ENCODE assay signal across 24 mouse cellular contexts in genomic region chr2:158223497-158223896, GRCm38 (mm10). TPM values are rescaled to one million over a fixed set of nuclear protein-coding genes. Genes with fewer than 3 reads are reported as not detected.
A peak's percentile ranks its signal among the peaks of the same experiment; 100 is the strongest.
DNase-seq lines count a peak whose midpoint lies in the region; ATAC-seq lines count a peak whose summit lies in the region.
"Had no signal": no experiment of that assay in that cellular context is flagged by ENCODE, and none has a peak within 500 bp of the region (broad histone marks: within the 10 kb centered on the region; RNA-seq: fewer than 3 reads in every experiment).

No protein-coding gene starts in this region.

- ATAC-seq in embryonic facial prominence, embryonic 13.5 days (ENCODE audit: insufficient number of reproducible peaks, insufficient read depth, low FRiP score, low TSS enrichment, low read depth): no peak
- ATAC-seq in limb, embryonic 12.5 days (ENCODE audit: insufficient number of reproducible peaks, insufficient read depth, low FRiP score, low TSS enrichment, low read depth): 0 out of 2 replicates have a peak, but pooled peaks have one; percentile 4
- no peak for ATAC-seq in embryonic facial prominence, embryonic 14.5 days (ENCODE audit: low read depth)
- ATAC-seq in limb, embryonic 15.5 days (ENCODE audit: insufficient number of reproducible peaks, low FRiP score, low TSS enrichment, low read depth): peak; percentile 70
- ATAC-seq: CD4-positive, CD25-positive, alpha-beta regulatory T cell, adult 4 months; forebrain, embryonic 13.5 days; forebrain, postnatal 0 days had no signal

- WGBS in embryonic facial prominence, embryonic 13.5 days: 64% methylated on average over 3 of the region's 3 CpGs
- WGBS in embryonic facial prominence, embryonic 10.5 days: 80% methylated on average over 3 of the region's 3 CpGs
- WGBS in limb, embryonic 12.5 days: 37% methylated on average over 3 of the region's 3 CpGs
- WGBS in limb, embryonic 10.5 days: 87% methylated on average over 3 of the region's 3 CpGs
- 50% methylated on average over 3 of the region's 3 CpGs for WGBS in embryonic facial prominence, embryonic 14.5 days
- WGBS in limb, embryonic 15.5 days: 24% methylated on average over 3 of the region's 3 CpGs

- no peaks in the 10 kb centered on the region for H3K27me3 ChIP-seq in embryonic facial prominence, embryonic 13.5 days
- peaks cover 20% of the 10 kb centered on the region for H3K27me3 ChIP-seq in embryonic facial prominence, embryonic 10.5 days (replicated peaks; ENCODE audit: low read depth, poor library complexity, severe bottlenecking)
- H3K27me3 ChIP-seq in limb, embryonic 12.5 days: 0 out of 2 replicates have a peak, but pooled peaks cover 5% of the 10 kb centered on the region
- H3K27me3 ChIP-seq in limb, embryonic 10.5 days (ENCODE audit: low read depth, poor library complexity, severe bottlenecking): peaks cover 11% of the 10 kb centered on the region; the same call in 1 of the 2 replicates
- H3K27me3 ChIP-seq in embryonic facial prominence, embryonic 14.5 days (replicated peaks; ENCODE audit: control insufficient read depth, insufficient read depth, low read length): no peaks in the 10 kb centered on the region
- H3K27me3 ChIP-seq in limb, embryonic 15.5 days: no peaks in the 10 kb centered on the region
- H3K27me3 ChIP-seq: forebrain, embryonic 13.5 days had no signal

- H3K36me3 ChIP-seq in embryonic facial prominence, embryonic 13.5 days: peaks cover 18% of the 10 kb centered on the region
- no peaks in the 10 kb centered on the region for H3K36me3 ChIP-seq in embryonic facial prominence, embryonic 10.5 days (replicated peaks)
- peaks cover 17% of the 10 kb centered on the region for H3K36me3 ChIP-seq in limb, embryonic 12.5 days
- H3K36me3 ChIP-seq in limb, embryonic 10.5 days: no peaks in the 10 kb centered on the region
- no peaks in the 10 kb centered on the region; the same call in 1 of the 2 replicates for H3K36me3 ChIP-seq in embryonic facial prominence, embryonic 14.5 days (ENCODE audit: control insufficient read depth, insufficient read depth, low read length)
- H3K36me3 ChIP-seq in limb, embryonic 15.5 days: peaks cover 13% of the 10 kb centered on the region
- H3K36me3 ChIP-seq: G1E; heart, embryonic 10.5 days; hindbrain, embryonic 13.5 days had no signal

- H3K9me3 ChIP-seq in embryonic facial prominence, embryonic 13.5 days: no peaks in the 10 kb centered on the region
- no peaks in the 10 kb centered on the region for H3K9me3 ChIP-seq in embryonic facial prominence, embryonic 10.5 days
- H3K9me3 ChIP-seq in limb, embryonic 12.5 days: no peaks in the 10 kb centered on the region; the same call in 1 of the 2 replicates
- no peaks in the 10 kb centered on the region for H3K9me3 ChIP-seq in limb, embryonic 10.5 days (replicated peaks)
- no peaks in the 10 kb centered on the region for H3K9me3 ChIP-seq in embryonic facial prominence, embryonic 14.5 days (ENCODE audit: control insufficient read depth, low read length)
- no peaks in the 10 kb centered on the region for H3K9me3 ChIP-seq in limb, embryonic 15.5 days
- H3K9me3 ChIP-seq: forebrain, embryonic 13.5 days; G1E; heart, embryonic 10.5 days; hindbrain, embryonic 13.5 days had no signal

- H3K9ac ChIP-seq in embryonic facial prominence, embryonic 13.5 days: no peak overlapping the region
- no peak overlapping the region for H3K9ac ChIP-seq in limb, embryonic 12.5 days (replicated peaks)
- no peak overlapping the region for H3K9ac ChIP-seq in embryonic facial prominence, embryonic 14.5 days (ENCODE audit: low read depth, low read length)
- H3K9ac ChIP-seq in limb, embryonic 15.5 days: no peak overlapping the region
- H3K9ac ChIP-seq: forebrain, embryonic 13.5 days; forebrain, postnatal 0 days; hindbrain, embryonic 13.5 days had no signal

- no peak overlapping the region for H3K4me3 ChIP-seq in embryonic facial prominence, embryonic 13.5 days
- H3K4me3 ChIP-seq in embryonic facial prominence, embryonic 10.5 days: no peak overlapping the region
- no peak overlapping the region for H3K4me3 ChIP-seq in limb, embryonic 12.5 days (replicated peaks)
- H3K4me3 ChIP-seq in limb, embryonic 10.5 days: no peak overlapping the region
- no peak overlapping the region for H3K4me3 ChIP-seq in embryonic facial prominence, embryonic 14.5 days (ENCODE audit: low read depth, low read length)
- H3K4me3 ChIP-seq in limb, embryonic 15.5 days: no peak overlapping the region
- H3K4me3 ChIP-seq: forebrain, embryonic 13.5 days; heart, embryonic 10.5 days; hindbrain, embryonic 13.5 days had no signal

- peak overlapping the region; percentile 66 for H3K27ac ChIP-seq in embryonic facial prominence, embryonic 13.5 days
- H3K27ac ChIP-seq in embryonic facial prominence, embryonic 10.5 days (replicated peaks): no peak overlapping the region
- H3K27ac ChIP-seq in limb, embryonic 12.5 days: peak overlapping the region; percentile 93
- no peak overlapping the region for H3K27ac ChIP-seq in limb, embryonic 10.5 days
- peak overlapping the region; percentile 78 for H3K27ac ChIP-seq in embryonic facial prominence, embryonic 14.5 days (replicated peaks; ENCODE audit: low read depth, low read length)
- peak overlapping the region; percentile 95 for H3K27ac ChIP-seq in limb, embryonic 15.5 days
- H3K27ac ChIP-seq: forebrain, embryonic 13.5 days; heart, embryonic 10.5 days; hindbrain, embryonic 13.5 days; hindbrain, postnatal 0 days had no signal

- no peak for DNase-seq in embryonic facial prominence, embryonic 10.5 days (ENCODE audit: low spot score)
- no peak for DNase-seq in limb, embryonic 10.5 days (ENCODE audit: low spot score)
- no peak for DNase-seq in embryonic facial prominence, embryonic 14.5 days (ENCODE audit: low spot score)
- no peak for DNase-seq in cerebellum, adult 11 months
- DNase-seq: adrenal gland, postnatal 14 days; B cell, adult 2 months; cerebellum, adult 2 months; cerebellum, postnatal 10 days; forebrain, postnatal 0 days; gastrocnemius, postnatal 36 days; heart, adult 11 months; heart, postnatal 14 days had no signal

- H3K4me1 ChIP-seq in embryonic facial prominence, embryonic 13.5 days: peaks cover 32% of the 10 kb centered on the region
- H3K4me1 ChIP-seq in embryonic facial prominence, embryonic 10.5 days: peaks cover 10% of the 10 kb centered on the region
- H3K4me1 ChIP-seq in limb, embryonic 12.5 days (replicated peaks): peaks cover 34% of the 10 kb centered on the region
- H3K4me1 ChIP-seq in limb, embryonic 10.5 days: peaks cover 3% of the 10 kb centered on the region; the same call in 1 of the 2 replicates
- peaks cover 8% of the 10 kb centered on the region for H3K4me1 ChIP-seq in embryonic facial prominence, embryonic 14.5 days (ENCODE audit: control insufficient read depth, insufficient read depth, low read length)
- H3K4me1 ChIP-seq in limb, embryonic 15.5 days: peaks cover 59% of the 10 kb centered on the region
- H3K4me1 ChIP-seq: forebrain, embryonic 13.5 days had no signal

- no peak overlapping the region for H3K4me2 ChIP-seq in embryonic facial prominence, embryonic 13.5 days
- no peak overlapping the region for H3K4me2 ChIP-seq in limb, embryonic 12.5 days
- no peak overlapping the region for H3K4me2 ChIP-seq in embryonic facial prominence, embryonic 14.5 days (ENCODE audit: low read depth, low read length)
- H3K4me2 ChIP-seq in limb, embryonic 15.5 days: no peak overlapping the region
- H3K4me2 ChIP-seq: forebrain, embryonic 13.5 days; hindbrain, embryonic 13.5 days had no signal

RNA-seq across cellular contexts. Expression of gene D630003M21Rik, which starts 5.5 kb away (rescaled TPM):
- 7.5 and 7.6 TPM in 2 replicates for polyA plus RNA-seq in embryonic facial prominence, embryonic 13.5 days (2015; fragmentation: Nextera tagmentation; extraction: Ambion mirVana)
- polyA plus RNA-seq in embryonic facial prominence, embryonic 10.5 days (2016; fragmentation: Nextera tagmentation; extraction: Ambion mirVana): 3.1 TPM in 2 replicates
- polyA plus RNA-seq in limb, embryonic 12.5 days (2016; fragmentation: Nextera tagmentation; extraction: Ambion mirVana): 10.2 TPM in 2 replicates
- polyA plus RNA-seq in limb, embryonic 10.5 days (2016; fragmentation: Nextera tagmentation; extraction: Ambion mirVana): 1.2 and 3.3 TPM in 2 replicates
- polyA plus RNA-seq in embryonic facial prominence, embryonic 14.5 days (2014; fragmentation: Nextera tagmentation; extraction: Ambion mirVana): 5.4 and 6.8 TPM in 2 replicates
- 12.0 and 12.2 TPM in 2 replicates for polyA plus RNA-seq in limb, embryonic 15.5 days (2015; fragmentation: Nextera tagmentation; extraction: Ambion mirVana)
- polyA plus RNA-seq: CD4-positive, CD25-positive, alpha-beta regulatory T cell, adult 4 months; G1E had no signal

RNA-seq across cellular contexts. Expression of gene Bpi, which starts 34.4 kb away (rescaled TPM):
- not detected in 2 replicates for polyA plus RNA-seq in embryonic facial prominence, embryonic 13.5 days (2015; fragmentation: Nextera tagmentation; extraction: Ambion mirVana)
- polyA plus RNA-seq in embryonic facial prominence, embryonic 10.5 days (2016; fragmentation: Nextera tagmentation; extraction: Ambion mirVana): not detected in 2 replicates
- not detected in 2 replicates for polyA plus RNA-seq in limb, embryonic 12.5 days (2016; fragmentation: Nextera tagmentation; extraction: Ambion mirVana)
- not detected in 2 replicates for polyA plus RNA-seq in limb, embryonic 10.5 days (2016; fragmentation: Nextera tagmentation; extraction: Ambion mirVana)
- not detected in 2 replicates for polyA plus RNA-seq in embryonic facial prominence, embryonic 14.5 days (2014; fragmentation: Nextera tagmentation; extraction: Ambion mirVana)
- polyA plus RNA-seq in limb, embryonic 15.5 days (2015; fragmentation: Nextera tagmentation; extraction: Ambion mirVana): not detected in 2 replicates
- polyA plus RNA-seq: CD4-positive, CD25-positive, alpha-beta regulatory T cell, adult 4 months; cerebellum, adult 2 months; embryonic facial prominence, embryonic 11.5 days; forebrain, embryonic 13.5 days; forebrain, postnatal 0 days; G1E; heart, embryonic 10.5 days; heart, embryonic 14.5 days; hindbrain, embryonic 13.5 days; hindbrain, postnatal 0 days; intestine, embryonic 14.5 days had no signal

Comparison
In these comparisons a context has a peak if more than half of its experiments do, and no peak if none do; other contexts are left out.
1. H3K27ac ChIP-seq: peak in embryonic facial prominence, embryonic 13.5 days (single experiment), limb, embryonic 12.5 days (single experiment), embryonic facial prominence, embryonic 14.5 days (single experiment) and limb, embryonic 15.5 days (single experiment); none in embryonic facial prominence, embryonic 10.5 days (single experiment) and limb, embryonic 10.5 days (single experiment).
2. ATAC-seq: peak in limb, embryonic 12.5 days (single experiment) and limb, embryonic 15.5 days (single experiment); none in embryonic facial prominence, embryonic 13.5 days (single experiment) and embryonic facial prominence, embryonic 14.5 days (single experiment).